Mouse (Mus musculus): Measurements from ENCODE around the gene Fam167b.
"Not testable (repeated sequence)": the region's sequence is repeated elsewhere in the genome, so short reads cannot be mapped to it uniquely, and the experiment has no call there.

Fam167b gene

DNA sequence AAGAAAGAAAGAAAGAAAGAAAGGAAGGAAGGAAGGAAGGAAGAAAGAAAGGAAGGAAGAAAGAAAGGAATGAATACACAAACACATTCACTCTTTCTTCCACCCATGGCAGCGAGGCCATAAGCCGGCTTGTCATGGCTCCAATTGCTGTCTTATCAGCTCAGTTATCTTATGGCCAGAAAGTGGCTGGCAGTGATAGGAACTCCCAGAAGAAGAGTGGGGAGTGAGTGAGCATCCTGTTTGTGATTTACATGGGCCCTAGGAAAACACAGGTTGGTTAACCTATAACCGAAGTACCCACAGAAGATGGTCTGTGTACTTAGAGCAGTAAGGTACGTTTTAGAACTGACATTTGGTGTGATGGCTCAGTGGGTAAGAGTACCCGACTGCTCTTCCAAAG, 17.2 kb downstream of the Fam167b start:
- DNase-seq (ENCODE audit: low read depth, low spot score) = no peak

DNA sequence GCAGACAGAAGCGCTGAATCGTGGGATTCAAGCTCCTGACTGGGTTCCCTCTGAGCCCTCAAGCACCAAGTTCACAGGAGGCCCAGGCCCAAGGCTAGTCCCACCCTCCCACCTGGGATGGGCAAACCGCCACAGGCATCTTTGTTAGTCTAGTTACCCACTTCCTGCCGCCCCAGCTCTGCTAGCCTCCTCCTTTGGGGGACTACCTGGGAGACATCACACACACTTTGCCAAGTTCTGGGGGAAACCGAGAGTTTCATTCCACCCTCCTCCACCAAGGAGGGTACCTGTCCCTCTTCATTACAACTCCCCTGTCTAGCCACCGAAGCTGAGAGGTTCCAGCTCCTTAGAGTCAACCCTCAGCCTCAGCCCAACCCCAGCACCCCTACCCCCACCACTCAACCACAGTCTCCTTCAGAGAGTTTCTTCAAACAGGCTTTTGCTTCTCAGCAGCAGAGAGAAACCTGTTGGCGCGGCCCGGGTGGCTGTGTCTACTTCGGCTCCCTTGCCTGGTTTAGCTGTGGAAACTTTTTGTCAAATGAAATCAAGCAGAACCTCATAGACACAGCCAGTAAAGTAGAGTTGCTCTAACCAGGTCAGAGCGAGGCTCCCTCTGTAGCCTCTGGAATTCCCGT, 19.9 kb downstream of the Fam167b start:
- DNase-seq (ENCODE audit: low read depth, low spot score) = no peak

DNA sequence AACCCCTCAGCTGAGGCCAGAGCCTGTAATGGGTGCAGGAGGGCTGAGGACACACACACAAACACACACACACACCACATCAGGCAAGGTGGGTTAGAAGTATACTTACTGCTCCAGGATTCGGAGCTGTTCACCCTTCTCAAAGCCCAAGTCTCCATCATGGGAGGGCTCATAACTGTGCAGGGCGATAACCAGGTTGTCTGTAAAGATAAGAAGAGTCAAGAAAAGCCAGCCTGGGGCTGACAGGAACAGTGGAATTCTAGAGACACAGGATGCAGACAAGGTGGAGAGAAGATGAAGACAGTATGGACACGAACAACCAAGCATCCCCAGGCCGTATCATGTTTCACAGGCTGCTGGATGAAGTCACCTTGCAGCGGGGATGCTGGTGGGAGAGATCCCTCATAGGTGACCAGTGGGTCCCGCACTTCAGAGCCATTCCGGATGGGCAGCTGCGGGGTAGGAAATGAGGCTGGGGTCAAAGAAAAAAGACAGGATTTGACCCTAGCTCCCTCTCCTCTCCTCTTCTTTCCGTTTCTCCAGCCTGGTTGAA, 21.0 kb downstream of the Fam167b start:
- peak; percentile 79 for DNase-seq (ENCODE audit: low read depth, low spot score)

DNA sequence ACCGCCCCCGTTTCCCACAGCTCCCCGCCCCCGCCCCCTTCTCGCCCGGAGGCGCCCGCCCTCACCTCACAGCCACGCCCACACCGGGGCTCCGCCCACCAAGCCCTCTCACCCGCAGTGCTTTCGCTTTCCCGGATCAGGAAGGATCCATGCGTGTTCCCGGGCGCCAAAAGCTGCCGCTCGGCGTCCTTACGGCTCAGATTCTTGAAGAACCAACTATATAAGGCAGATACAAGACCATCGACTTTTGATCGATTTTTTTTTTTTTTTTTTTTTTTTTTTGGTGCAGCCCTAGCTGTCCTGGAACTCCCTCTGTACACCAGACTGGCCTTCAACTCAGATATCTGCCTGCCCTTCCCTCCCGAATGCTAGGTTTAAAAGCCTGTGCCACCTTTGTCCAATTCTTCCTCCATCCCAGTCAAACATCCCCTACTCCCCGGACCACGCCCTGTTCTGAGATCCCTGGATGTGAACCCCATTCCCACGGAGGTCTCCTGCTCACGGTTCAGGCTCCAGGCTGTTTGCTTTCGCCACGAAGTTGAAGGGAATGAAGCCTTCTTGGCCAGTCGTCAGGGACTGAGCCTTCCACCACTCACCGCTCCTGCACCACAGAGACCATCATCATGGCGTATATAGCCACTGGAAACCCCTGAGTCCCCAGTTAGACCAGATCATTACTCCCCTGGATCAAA, 21.7 kb downstream of the Fam167b start:
- peak; percentile 78 for DNase-seq (ENCODE audit: low read depth, low spot score)

DNA sequence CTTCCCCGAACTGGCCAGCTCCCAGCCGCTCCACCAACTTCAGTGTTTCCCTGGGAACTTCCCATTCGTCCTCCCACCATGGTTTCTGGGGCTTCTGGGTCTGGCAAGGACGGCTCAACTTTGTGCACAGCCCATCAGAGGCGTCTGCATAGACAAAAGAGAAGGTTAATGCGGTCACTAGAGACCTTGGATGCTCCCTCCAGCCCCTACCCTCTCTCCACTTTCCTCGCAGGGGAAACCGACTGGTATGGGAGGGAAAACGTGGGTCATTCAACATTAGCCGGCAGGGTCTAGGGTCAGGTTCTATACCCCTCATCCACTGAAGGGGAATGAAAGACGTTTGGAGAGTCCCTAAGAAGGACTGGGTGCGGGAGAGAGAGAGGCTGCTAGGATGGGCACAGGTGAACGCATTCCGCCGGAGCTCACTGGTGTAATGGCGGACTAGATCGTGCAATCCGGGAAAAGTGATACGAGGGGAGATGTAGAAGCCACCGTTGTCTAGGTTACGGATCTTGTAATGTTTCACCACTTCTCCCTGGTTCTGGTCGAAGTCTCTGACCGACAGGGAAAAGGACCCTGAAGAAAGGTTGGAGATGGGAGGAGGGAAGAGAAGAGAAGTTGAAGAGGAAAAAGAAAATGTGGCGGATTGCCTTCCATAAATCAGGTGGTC, 22.4 kb downstream of the Fam167b start:
- no peak for DNase-seq (ENCODE audit: low read depth, low spot score)

DNA sequence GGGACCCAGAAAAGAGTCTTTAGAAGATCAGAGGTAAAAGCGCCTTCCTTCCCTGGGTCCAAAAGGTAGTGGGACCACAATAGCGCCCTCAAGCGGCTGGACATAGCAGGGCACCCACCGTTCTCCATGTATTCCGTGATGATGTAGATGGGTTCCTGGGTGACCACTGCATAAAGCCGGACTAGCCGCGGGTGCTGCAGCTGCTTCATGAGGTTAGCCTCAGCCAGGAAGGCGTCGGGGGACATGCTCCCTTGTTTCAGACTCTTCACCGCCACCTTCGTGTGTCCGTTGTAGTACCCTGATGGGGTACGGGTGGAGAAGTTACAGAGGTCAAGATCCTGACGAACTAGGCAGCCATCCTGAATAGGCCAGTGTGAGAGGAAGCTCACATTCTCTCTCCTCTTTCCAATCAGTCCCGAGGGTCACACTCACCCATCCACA, 22.9 kb downstream of the Fam167b start:
- peak; percentile 52 for DNase-seq (ENCODE audit: low read depth, low spot score)

DNA sequence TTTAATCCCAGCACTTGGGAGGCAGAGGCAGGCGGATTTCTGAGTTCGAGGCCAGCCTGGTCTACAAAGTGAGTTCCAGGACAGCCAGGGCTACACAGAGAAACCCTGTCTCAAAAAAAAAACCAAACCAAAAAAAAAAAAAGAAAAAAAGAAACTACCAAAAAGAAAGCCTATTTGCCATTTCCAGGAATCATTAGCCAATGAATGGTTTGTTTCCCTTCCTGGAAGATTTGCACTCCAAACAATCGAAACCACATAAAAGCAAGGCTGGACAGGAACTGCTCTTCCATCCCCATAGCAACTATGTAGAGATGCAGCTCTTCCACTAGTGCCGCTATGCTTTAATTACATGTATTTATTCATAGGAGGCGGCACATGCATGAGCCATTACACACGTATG, 23.8 kb downstream of the Fam167b start:
- not testable (repeated sequence) for DNase-seq (ENCODE audit: low read depth, low spot score)

DNA sequence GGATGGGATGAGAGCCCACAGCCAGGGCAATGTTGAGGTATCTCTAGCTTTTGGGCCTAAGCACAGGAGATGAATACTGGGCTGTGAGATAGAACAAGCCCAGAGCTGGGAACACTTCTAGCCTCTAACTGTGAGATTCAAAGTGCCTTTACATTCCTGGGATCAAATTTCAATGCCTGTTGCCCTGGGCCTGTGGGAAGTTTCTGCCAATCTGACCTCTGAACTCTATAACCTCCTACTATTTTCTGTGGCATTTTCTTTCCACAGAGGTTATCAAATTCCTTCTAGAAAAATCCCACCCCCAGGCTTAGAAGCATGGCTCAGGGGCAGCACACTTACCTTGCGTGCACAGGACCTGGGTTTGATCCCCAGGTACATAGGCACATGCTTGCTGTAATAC, 28.1 kb downstream of the Fam167b start:
- no peak for DNase-seq (ENCODE audit: low read depth, low spot score)

DNA sequence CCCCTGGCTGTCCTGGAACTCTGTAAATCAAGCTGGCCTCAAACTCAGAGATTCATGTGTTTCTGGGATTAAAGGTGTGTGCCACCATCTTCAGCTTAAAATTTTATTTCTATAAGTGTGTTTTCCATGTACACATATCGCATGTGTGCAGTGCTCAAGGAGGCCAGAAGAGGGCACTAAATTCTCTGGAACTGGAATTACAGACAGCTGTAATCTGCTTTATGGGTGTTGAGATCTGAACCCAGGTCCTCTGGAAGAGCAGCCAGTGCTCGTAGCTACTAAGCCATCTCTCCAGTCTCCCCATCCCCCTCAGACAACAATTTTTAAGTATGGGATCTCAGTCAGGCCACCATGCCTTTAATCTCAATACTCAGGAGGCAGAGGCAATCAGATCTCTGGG, 29.0 kb downstream of the Fam167b start:
- DNase-seq (ENCODE audit: low read depth, low spot score) = peak; percentile 37

DNA sequence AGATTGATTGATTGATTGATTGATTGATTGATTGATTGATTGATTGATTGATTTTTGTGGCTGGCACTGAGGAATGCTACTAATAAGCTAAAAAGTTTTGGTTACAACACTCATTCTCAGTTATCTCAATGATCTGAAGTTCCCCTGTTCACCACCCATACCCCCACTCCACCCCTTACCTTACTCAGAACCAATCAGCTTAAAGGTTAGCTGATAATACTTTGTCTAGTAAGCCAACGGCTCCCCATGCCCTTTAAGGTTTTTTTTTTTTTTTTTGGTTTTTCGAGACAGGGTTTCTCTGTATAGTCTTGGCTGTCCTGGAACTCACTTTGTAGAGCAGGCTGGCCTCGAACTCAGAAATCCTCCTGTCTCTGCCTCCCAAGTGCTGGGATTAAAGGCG, 30.7 kb downstream of the Fam167b start:
- not testable (repeated sequence) for DNase-seq (ENCODE audit: low read depth, low spot score)

DNA sequence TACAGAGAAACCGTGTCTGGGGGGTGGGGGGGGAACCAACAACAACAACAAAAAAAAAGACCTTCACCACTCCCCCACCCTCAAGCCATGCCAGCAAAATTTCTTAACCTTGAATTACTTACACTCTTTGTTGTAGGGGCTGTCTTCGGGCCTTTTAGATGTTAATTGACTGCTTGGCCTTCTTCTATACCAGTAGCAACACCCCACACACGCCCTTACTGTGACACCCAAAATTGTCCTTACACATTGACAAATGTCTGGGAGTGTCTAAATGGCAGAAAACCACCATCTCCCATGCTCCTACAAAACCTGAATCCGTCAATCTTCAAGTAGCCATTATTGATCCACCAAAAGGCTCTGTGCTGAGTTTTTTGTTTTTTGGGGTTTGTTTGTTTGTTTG, 34.2 kb downstream of the Fam167b start:
- DNase-seq (ENCODE audit: low read depth, low spot score) = no peak

DNA sequence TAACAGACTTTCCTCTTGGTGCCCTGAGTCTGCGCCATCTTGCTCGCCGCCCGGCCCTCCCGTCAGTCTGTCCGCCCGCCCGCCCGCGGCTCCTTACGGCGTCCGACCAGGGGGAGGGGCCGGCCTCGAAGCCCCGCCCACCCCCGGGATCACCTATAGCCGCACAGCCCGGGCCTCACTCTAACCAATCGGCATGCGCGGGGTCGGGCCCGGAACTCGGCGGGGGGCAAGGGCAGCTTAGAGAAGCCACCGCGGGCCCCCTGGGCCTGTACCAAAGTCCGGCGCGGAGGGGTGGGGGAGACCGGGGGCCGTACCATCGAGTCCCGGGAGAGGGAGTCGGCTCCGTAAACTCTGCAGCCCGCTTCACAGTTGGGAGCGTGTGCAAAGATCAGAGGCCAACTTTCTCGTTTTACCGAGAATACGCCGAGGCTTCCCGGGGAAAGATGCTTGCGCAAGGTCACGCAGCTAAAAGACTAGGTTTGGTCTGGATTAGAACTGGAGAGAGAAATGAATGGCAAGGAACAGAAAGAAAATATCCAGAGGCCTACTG, 35.7 kb downstream of the Fam167b start, which contains the start of gene Hdac1:
Gene Hdac1 (minus strand): TSS at position 122 of the 550 bp plus-strand sequence.
- DNase-seq (ENCODE audit: low read depth, low spot score) = peak; percentile 94

DNA sequence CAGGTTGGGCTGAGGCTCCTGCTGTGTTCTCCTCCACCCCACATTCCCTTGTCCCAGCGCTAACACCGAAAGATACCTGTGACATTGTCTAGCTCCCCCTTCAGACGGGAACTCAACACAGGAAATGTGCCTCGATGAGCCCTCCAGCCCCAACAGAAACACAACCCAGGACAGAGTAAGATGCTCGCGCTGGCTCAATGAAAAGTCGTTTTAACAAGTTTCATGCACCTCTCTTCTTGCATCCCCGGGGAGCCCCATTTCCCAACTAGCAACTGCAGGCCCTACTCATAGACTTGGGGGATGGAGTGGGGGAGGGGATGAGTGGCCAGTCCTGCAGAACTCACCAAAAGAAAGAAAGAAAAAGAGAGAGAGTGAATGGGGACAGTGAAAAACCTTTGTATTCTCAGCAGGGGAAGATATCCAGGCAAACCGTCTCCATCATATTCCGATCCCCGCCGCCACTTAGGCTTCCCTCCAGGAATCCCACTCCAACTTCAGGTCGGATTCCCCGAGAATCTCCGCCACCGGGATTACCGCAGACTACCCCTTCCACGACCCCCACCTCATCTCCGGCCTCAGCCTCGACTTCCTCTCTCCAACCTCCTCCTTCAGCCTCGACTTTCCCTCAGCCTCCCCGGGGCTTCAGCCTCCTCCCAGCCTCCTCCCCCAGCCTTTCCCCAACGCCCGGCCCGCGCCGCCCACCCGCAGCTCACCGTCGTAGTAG, 36.3 kb downstream of the Fam167b start:
- DNase-seq (ENCODE audit: low read depth, low spot score) = peak; percentile 31

DNA sequence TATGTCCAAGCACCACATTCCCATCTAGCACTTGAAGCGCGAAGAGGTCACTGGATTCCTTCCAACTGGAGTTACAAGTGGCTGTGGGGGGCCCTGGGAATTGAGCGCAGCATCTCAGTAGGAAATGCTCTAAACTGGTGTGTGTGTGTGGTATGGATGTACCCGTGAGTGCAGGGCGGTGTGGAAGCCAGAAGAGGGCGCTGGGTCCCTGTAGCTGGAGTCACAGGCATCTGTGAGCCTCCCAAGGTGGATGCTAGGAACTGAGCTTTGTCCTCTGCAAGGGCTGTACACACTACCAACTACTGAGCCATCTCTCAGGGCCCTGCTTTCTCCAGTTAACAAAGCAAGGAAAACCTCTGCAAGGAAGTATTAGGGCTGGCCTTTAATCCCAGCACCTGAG, 38.3 kb downstream of the Fam167b start:
- peak; percentile 40 for DNase-seq (ENCODE audit: low read depth, low spot score)

DNA sequence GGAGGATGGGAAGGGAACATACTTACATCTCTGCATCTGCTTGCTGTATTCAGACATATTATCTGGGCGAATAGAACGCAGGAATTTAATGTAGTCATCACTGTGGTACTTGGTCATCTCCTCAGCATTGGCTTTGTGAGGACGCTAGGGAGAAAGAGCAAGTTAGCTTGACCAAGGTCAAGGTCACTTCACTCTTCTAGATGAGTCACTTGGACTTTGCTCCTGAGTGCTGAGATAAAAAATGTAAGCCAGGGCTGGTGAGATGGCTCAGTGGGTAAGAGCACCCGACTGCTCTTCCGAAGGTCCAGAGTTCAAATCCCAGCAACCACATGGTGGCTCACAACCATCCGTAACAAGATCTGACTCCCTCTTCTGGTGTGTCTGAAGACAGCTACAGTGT, 49.4 kb downstream of the Fam167b start:
- not testable (repeated sequence) for DNase-seq (ENCODE audit: low read depth, low spot score)
